Mouse (Mus musculus) NIH3T3 (cell line): ENCODE results near the gene Gm5134.

Experiments used
- DNase-seq: peaks from one replicate; pipeline ENCODE4 v3.0.0-alpha.2; 2012; ENCODE audit warnings: low read depth

Gm5134 gene

GRCm38 (mm10) chr10:75954381-75954811 lies at the start of gene Gm5134:
TSS of gene Gm5134 (plus strand) at chr10:75954514.
- DNase-seq, result no peak

- DNase-seq, result no peak
Observed at GRCm38 (mm10) chr10:75906882-75907281, 47.4 kb upstream of the Gm5134 start.

- no peak for DNase-seq
Observed at GRCm38 (mm10) chr10:75910698-75911097, 43.6 kb upstream of the Gm5134 start.

GRCm38 (mm10) chr10:75913013-75913589 lies 41.2 kb upstream of the Gm5134 start:
- DNase-seq, result no peak

- DNase-seq, result no peak
Observed at GRCm38 (mm10) chr10:75915557-75915956, 38.8 kb upstream of the Gm5134 start.

GRCm38 (mm10) chr10:75916840-75917239 lies 37.5 kb upstream of the Gm5134 start:
- peak; percentile 65 for DNase-seq

GRCm38 (mm10) chr10:75919026-75919425 lies 35.3 kb upstream of the Gm5134 start:
- DNase-seq, result no peak

GRCm38 (mm10) chr10:75921026-75921725 lies 33.1 kb upstream of the Gm5134 start, which contains the start of gene Smarcb1:
TSS of gene Smarcb1 (minus strand) at chr10:75921617.
- DNase-seq, result peak; percentile 99

- DNase-seq, result peak; percentile 56
Observed at GRCm38 (mm10) chr10:75921726-75922560, 32.4 kb upstream of the Gm5134 start.

GRCm38 (mm10) chr10:75924324-75924723 lies 30.0 kb upstream of the Gm5134 start:
- peak; percentile 45 for DNase-seq

GRCm38 (mm10) chr10:75926396-75926795 lies 27.9 kb upstream of the Gm5134 start:
- no peak for DNase-seq

- DNase-seq, result peak; percentile 86
Observed at GRCm38 (mm10) chr10:75930304-75930703, 24.0 kb upstream of the Gm5134 start.

- DNase-seq, result no peak
Observed at GRCm38 (mm10) chr10:75931311-75931710, 23.0 kb upstream of the Gm5134 start.

GRCm38 (mm10) chr10:75932081-75932678 lies 22.1 kb upstream of the Gm5134 start:
- peak; percentile 79 for DNase-seq

- DNase-seq, result no peak
Observed at GRCm38 (mm10) chr10:75932891-75933290, 21.4 kb upstream of the Gm5134 start, which contains the start of gene Chchd10. TSS of gene Chchd10 (plus strand) at chr10:75933130.

- DNase-seq, result no peak
Observed at GRCm38 (mm10) chr10:75934991-75935390, 19.3 kb upstream of the Gm5134 start.

- DNase-seq, result no peak
Observed at GRCm38 (mm10) chr10:75935680-75936541, 18.4 kb upstream of the Gm5134 start, which contains the start of gene Mmp11. TSS of gene Mmp11 (minus strand) at chr10:75936496.

- no peak for DNase-seq
Observed at GRCm38 (mm10) chr10:75936909-75937667, 17.2 kb upstream of the Gm5134 start.

- peak; percentile 27 for DNase-seq
Observed at GRCm38 (mm10) chr10:75937851-75938643, 16.3 kb upstream of the Gm5134 start.
